Mouse (Mus musculus) CH12.LX (cell line): ENCODE results near the gene Scn8a.

Experiments used
- CTCF ChIP-seq, 2 experiments: IDR thresholded peaks in 1 of 2; conservative IDR thresholded peaks in 1 of 2; 2 replicates each; pipeline ENCODE4 v1.5.1; 2011 to 2012; ENCODE audit warnings: low read depth in 2 of 2, low read length in 2 of 2, improper control_type of control experiment in 1 of 2, inconsistent platforms in 1 of 2, mild to moderate bottlenecking in 1 of 2, moderate library complexity in 1 of 2
- EP300 ChIP-seq: IDR thresholded peaks from 2 replicates; pipeline ENCODE4 v1.6.1; 2011; ENCODE audit warnings: low read length, improper control_type of control experiment
- ETS1 ChIP-seq: conservative IDR thresholded peaks from 2 replicates; pipeline ENCODE4 v1.6.1; 2012; ENCODE audit warnings: low read depth, mild to moderate bottlenecking, inconsistent platforms, low read length, improper control_type of control experiment, moderate library complexity
- HCFC1 ChIP-seq: IDR thresholded peaks from 2 replicates; pipeline ENCODE4 v1.6.1; 2012; ENCODE audit warnings: low read depth, mild to moderate bottlenecking, inconsistent platforms, low read length, improper control_type of control experiment
- MAFK ChIP-seq: IDR thresholded peaks from 2 replicates; pipeline ENCODE4 v1.6.1; 2011; ENCODE audit warnings: low read length, improper control_type of control experiment; ENCODE audit not compliant: insufficient replicate concordance
- POLR2A ChIP-seq: IDR thresholded peaks from 2 replicates; pipeline ENCODE4 v1.6.1; 2011; ENCODE audit warnings: low read depth, mild to moderate bottlenecking, improper control_type of control experiment, low read length
- UBTF ChIP-seq: IDR thresholded peaks from 2 replicates; pipeline ENCODE4 v1.6.1; 2012; ENCODE audit warnings: low read depth, mild to moderate bottlenecking, inconsistent platforms, low read length, improper control_type of control experiment, moderate library complexity
- USF1 ChIP-seq: IDR thresholded peaks from 2 replicates; pipeline ENCODE4 v1.6.1; 2014; ENCODE audit warnings: low read depth, mild to moderate bottlenecking, inconsistent platforms, low read length, improper control_type of control experiment
- USF2 ChIP-seq: conservative IDR thresholded peaks from 2 replicates; pipeline ENCODE4 v1.6.1; 2011; ENCODE audit warnings: low read depth, low read length, improper control_type of control experiment
- ZMIZ1 ChIP-seq: IDR thresholded peaks from 2 replicates; pipeline ENCODE4 v1.6.1; 2012; ENCODE audit warnings: low read depth, mild to moderate bottlenecking, inconsistent platforms, low read length, improper control_type of control experiment

DNA sequence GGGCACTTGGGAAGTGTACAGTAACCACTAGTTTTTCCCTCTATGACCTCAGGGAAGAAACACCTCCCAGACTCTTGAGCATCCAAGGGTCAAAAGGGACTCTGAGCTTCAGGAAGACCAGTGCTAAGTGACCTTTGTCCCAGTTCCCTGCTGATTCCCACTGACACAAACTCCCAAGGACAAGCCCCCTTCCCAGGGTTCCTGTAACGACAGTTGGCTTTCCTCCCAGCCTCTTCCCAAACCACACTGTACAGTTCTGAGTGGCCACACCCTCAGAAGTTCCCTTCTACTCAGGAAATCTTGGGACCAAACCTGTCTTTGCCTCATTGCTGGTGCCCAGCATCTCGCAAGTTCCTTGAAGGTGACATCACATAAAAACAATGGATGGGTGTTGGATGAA, 203.1 kb downstream of the Scn8a start:
- no peak for TF ChIP-seq MAFK
- TF ChIP-seq USF2: no peak
- TF ChIP-seq POLR2A: no peak
- no peak for TF ChIP-seq CTCF (conservative IDR thresholded peaks at IDR 0.05 in 1 of 2, IDR thresholded peaks at IDR 0.05 in 1 of 2; ENCODE audit: low read depth in 2 of 2, low read length in 2 of 2)
- no peak for TF ChIP-seq UBTF
- TF ChIP-seq ZMIZ1: no peak
- TF ChIP-seq HCFC1: no peak
- TF ChIP-seq USF1: no peak
- no peak for TF ChIP-seq EP300
- TF ChIP-seq ETS1: no peak
